Mouse (Mus musculus): ENCODE results near the gene Rbck1. TPM values are rescaled to one million over a fixed set of nuclear protein-coding genes. Genes with fewer than 3 reads are reported as not detected.

Rbck1 gene
- polyA plus RNA-seq, 1 experiment from 2014 or later: 64.7 TPM

DNA sequence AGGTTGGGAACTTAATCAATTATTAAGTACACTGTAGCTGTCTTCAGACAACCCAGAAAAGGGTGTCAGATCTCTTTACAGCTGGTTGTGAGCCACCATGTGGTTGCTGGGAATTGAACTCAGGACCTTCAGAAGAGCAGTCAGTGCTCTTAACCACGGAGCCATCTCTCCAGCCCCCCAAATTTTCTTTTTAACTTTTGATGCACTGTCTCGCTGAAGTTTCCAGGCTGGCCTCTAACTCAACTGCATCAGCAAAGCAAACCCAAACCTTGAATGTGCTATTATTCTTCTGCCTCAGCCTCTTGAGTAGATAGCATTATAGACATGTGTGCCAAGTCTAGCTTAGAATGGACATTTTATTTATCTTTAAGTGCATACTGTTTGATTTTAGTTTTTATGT is 15.3 kb upstream of the Rbck1 start:
- Histone ChIP-seq H3K4me1 (replicated peaks; ENCODE audit: control insufficient read depth, insufficient read depth, low read length) (peaks cover 4% of the 10 kb centered on the region; the same call in 1 of the 2 replicates), H3K27ac (ENCODE audit: low read depth, low read length) (no peak overlapping the region), H3K27me3 (ENCODE audit: control insufficient read depth, insufficient read depth, low read length) (peaks cover 7% of the 10 kb centered on the region; the same call in 1 of the 2 replicates), H3K4me3 (ENCODE audit: low read depth, low read length) (no peak overlapping the region), H3K36me3 (ENCODE audit: control insufficient read depth, insufficient read depth, low read length) (no peaks in the 10 kb centered on the region), H3K9me3 (ENCODE audit: control insufficient read depth, low read length) (no peaks in the 10 kb centered on the region), H3K4me2 (replicated peaks; ENCODE audit: low read depth, low read length) (no peak overlapping the region), H3K9ac (ENCODE audit: low read depth, low read length) (no peak overlapping the region)
- DNase-seq (ENCODE audit: low spot score) (no peak), ATAC-seq (ENCODE audit: low FRiP score) (no peak)
- WGBS: 80% methylated on average over 2 of the region's 2 CpGs

GRCm38 (mm10) chr2:152346776-152347465 is 14.5 kb upstream of the Rbck1 start:
- Histone ChIP-seq H3K27me3 (ENCODE audit: control insufficient read depth, insufficient read depth, low read length) (peaks cover 7% of the 10 kb centered on the region; the same call in 1 of the 2 replicates), H3K4me3 (ENCODE audit: low read depth, low read length) (no peak overlapping the region), H3K9ac (ENCODE audit: low read depth, low read length) (no peak overlapping the region), H3K36me3 (ENCODE audit: control insufficient read depth, insufficient read depth, low read length) (no peaks in the 10 kb centered on the region), H3K4me1 (replicated peaks; ENCODE audit: control insufficient read depth, insufficient read depth, low read length) (peaks cover 4% of the 10 kb centered on the region; the same call in 1 of the 2 replicates), H3K27ac (ENCODE audit: low read depth, low read length) (no peak overlapping the region), H3K4me2 (replicated peaks; ENCODE audit: low read depth, low read length) (no peak overlapping the region), H3K9me3 (ENCODE audit: control insufficient read depth, low read length) (no peaks in the 10 kb centered on the region)
- ATAC-seq (ENCODE audit: low FRiP score) (no peak), DNase-seq (ENCODE audit: low spot score) (no peak)
- WGBS: 46% methylated on average over 9 of the region's 9 CpGs

DNA sequence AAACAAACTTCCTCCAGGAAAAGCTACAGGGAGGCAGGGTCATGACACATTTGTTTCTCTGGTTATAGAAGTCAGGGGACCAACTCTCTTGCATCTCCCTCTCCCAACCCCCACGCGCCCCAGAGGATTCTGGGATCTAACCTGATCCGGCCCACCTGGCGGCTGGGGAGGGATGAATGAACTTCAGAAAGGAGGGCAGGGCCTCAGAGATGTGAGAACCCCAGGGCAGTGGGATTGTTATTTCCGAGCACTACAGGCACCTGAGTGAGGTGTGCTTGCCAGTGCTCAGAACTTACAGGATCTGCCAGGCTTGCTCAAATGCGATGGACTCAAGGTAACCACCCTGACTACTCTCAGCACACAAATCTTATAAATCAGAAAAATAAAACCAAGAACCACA is 12.9 kb upstream of the Rbck1 start:
- WGBS: 67% methylated on average over 6 of the region's 6 CpGs
- ATAC-seq (ENCODE audit: low FRiP score) (no peak), DNase-seq (ENCODE audit: low spot score) (no peak)
- H3K4me3 ChIP-seq (ENCODE audit: low read depth, low read length): no peak overlapping the region
- H3K9me3 ChIP-seq (ENCODE audit: control insufficient read depth, low read length): no peaks in the 10 kb centered on the region
- peaks cover 7% of the 10 kb centered on the region; the same call in 1 of the 2 replicates for H3K27me3 ChIP-seq (ENCODE audit: control insufficient read depth, insufficient read depth, low read length)
- no peak overlapping the region for H3K27ac ChIP-seq (ENCODE audit: low read depth, low read length)
- no peaks in the 10 kb centered on the region for H3K36me3 ChIP-seq (ENCODE audit: control insufficient read depth, insufficient read depth, low read length)
- H3K4me1 ChIP-seq (replicated peaks; ENCODE audit: control insufficient read depth, insufficient read depth, low read length): peaks cover 4% of the 10 kb centered on the region; the same call in 1 of the 2 replicates
- H3K4me2 ChIP-seq (replicated peaks; ENCODE audit: low read depth, low read length): no peak overlapping the region
- H3K9ac ChIP-seq (ENCODE audit: low read depth, low read length): no peak overlapping the region

GRCm38 (mm10) chr2:152344909-152345308 is 12.5 kb upstream of the Rbck1 start:
- DNase-seq (ENCODE audit: low spot score): no peak
- peaks cover 4% of the 10 kb centered on the region; the same call in 1 of the 2 replicates for H3K4me1 ChIP-seq (replicated peaks; ENCODE audit: control insufficient read depth, insufficient read depth, low read length)

GRCm38 (mm10) chr2:152344361-152344760 is 11.9 kb upstream of the Rbck1 start:
- 13% methylated on average over 10 of the region's 10 CpGs for WGBS
- H3K36me3 ChIP-seq (ENCODE audit: control insufficient read depth, insufficient read depth, low read length): no peaks in the 10 kb centered on the region
- peak overlapping the region; percentile 49 for H3K4me3 ChIP-seq (ENCODE audit: low read depth, low read length)
- H3K4me2 ChIP-seq (replicated peaks; ENCODE audit: low read depth, low read length): peak overlapping the region; percentile 77
- H3K27me3 ChIP-seq (ENCODE audit: control insufficient read depth, insufficient read depth, low read length): peaks cover 7% of the 10 kb centered on the region; the same call in 1 of the 2 replicates
- no peak overlapping the region for H3K27ac ChIP-seq (ENCODE audit: low read depth, low read length)
- peaks cover 4% of the 10 kb centered on the region; the same call in 1 of the 2 replicates for H3K4me1 ChIP-seq (replicated peaks; ENCODE audit: control insufficient read depth, insufficient read depth, low read length)
- no peaks in the 10 kb centered on the region for H3K9me3 ChIP-seq (ENCODE audit: control insufficient read depth, low read length)
- peak overlapping the region; percentile 56; the same call in 1 of the 2 replicates for H3K9ac ChIP-seq (ENCODE audit: low read depth, low read length)
- ATAC-seq (ENCODE audit: low FRiP score) (peak; percentile 25; the same call in 1 of the 2 replicates), DNase-seq (ENCODE audit: low spot score) (peak; percentile 31)

More at GRCm38 (mm10) chr2:152344909-152345308, 12.5 kb upstream of the Rbck1 start:
- no peaks in the 10 kb centered on the region for H3K9me3 ChIP-seq (ENCODE audit: control insufficient read depth, low read length)
- WGBS: 61% methylated on average over 5 of the region's 5 CpGs
- H3K4me3 ChIP-seq (ENCODE audit: low read depth, low read length): no peak overlapping the region
- H3K4me2 ChIP-seq (replicated peaks; ENCODE audit: low read depth, low read length): no peak overlapping the region
- ATAC-seq (ENCODE audit: low FRiP score): no peak
- no peak overlapping the region for H3K9ac ChIP-seq (ENCODE audit: low read depth, low read length)
- H3K27ac ChIP-seq (ENCODE audit: low read depth, low read length): no peak overlapping the region
- H3K27me3 ChIP-seq (ENCODE audit: control insufficient read depth, insufficient read depth, low read length): peaks cover 7% of the 10 kb centered on the region; the same call in 1 of the 2 replicates
- no peaks in the 10 kb centered on the region for H3K36me3 ChIP-seq (ENCODE audit: control insufficient read depth, insufficient read depth, low read length)

GRCm38 (mm10) chr2:152343329-152344213 is 11.1 kb upstream of the Rbck1 start, which contains the start of gene Trib3:
Gene Trib3 (minus strand): TSS chr2:152344032.
- no peak within 1 kb of the TSS for H3K27ac ChIP-seq (ENCODE audit: low read depth, low read length)
- H3K4me1 ChIP-seq (replicated peaks; ENCODE audit: control insufficient read depth, insufficient read depth, low read length): peaks cover 4% of the 10 kb centered on the region; the same call in 1 of the 2 replicates
- no peaks in the 10 kb centered on the region for H3K36me3 ChIP-seq (ENCODE audit: control insufficient read depth, insufficient read depth, low read length)
- peak within 1 kb of the TSS; percentile 77 for H3K4me2 ChIP-seq (replicated peaks; ENCODE audit: low read depth, low read length)
- no peaks in the 10 kb centered on the region for H3K9me3 ChIP-seq (ENCODE audit: control insufficient read depth, low read length)
- WGBS: under 1% methylated on average over 50 of the region's 52 CpGs
- H3K4me3 ChIP-seq (ENCODE audit: low read depth, low read length): peak within 1 kb of the TSS; percentile 49
- ATAC-seq (ENCODE audit: low FRiP score) (peak; percentile 87), DNase-seq (ENCODE audit: low spot score) (peak; percentile 84)
- H3K9ac ChIP-seq (ENCODE audit: low read depth, low read length): peak within 1 kb of the TSS; percentile 56
- H3K27me3 ChIP-seq (ENCODE audit: control insufficient read depth, insufficient read depth, low read length): peaks cover 7% of the 10 kb centered on the region; the same call in 1 of the 2 replicates

- Histone ChIP-seq H3K4me3 (ENCODE audit: low read depth, low read length) (no peak overlapping the region), H3K9ac (ENCODE audit: low read depth, low read length) (no peak overlapping the region), H3K9me3 (ENCODE audit: control insufficient read depth, low read length) (no peaks in the 10 kb centered on the region), H3K36me3 (ENCODE audit: control insufficient read depth, insufficient read depth, low read length) (no peaks in the 10 kb centered on the region), H3K4me1 (replicated peaks; ENCODE audit: control insufficient read depth, insufficient read depth, low read length) (peaks cover 4% of the 10 kb centered on the region; the same call in 1 of the 2 replicates), H3K27ac (ENCODE audit: low read depth, low read length) (no peak overlapping the region), H3K27me3 (ENCODE audit: control insufficient read depth, insufficient read depth, low read length) (peaks cover 7% of the 10 kb centered on the region; the same call in 1 of the 2 replicates), H3K4me2 (replicated peaks; ENCODE audit: low read depth, low read length) (no peak overlapping the region)
- DNase-seq (ENCODE audit: low spot score): no peak
- WGBS: 84% methylated on average over 22 of the region's 22 CpGs
- ATAC-seq (ENCODE audit: low FRiP score): no peak
These were observed 7.3 kb upstream of the Rbck1 start for GRCm38 (mm10) chr2:152339631-152340179.

- Histone ChIP-seq H3K27ac (ENCODE audit: low read depth, low read length) (no peak overlapping the region), H3K9ac (ENCODE audit: low read depth, low read length) (no peak overlapping the region), H3K4me1 (replicated peaks; ENCODE audit: control insufficient read depth, insufficient read depth, low read length) (no peaks in the 10 kb centered on the region), H3K36me3 (ENCODE audit: control insufficient read depth, insufficient read depth, low read length) (no peaks in the 10 kb centered on the region), H3K27me3 (ENCODE audit: control insufficient read depth, insufficient read depth, low read length) (0 out of 2 replicates have a peak, but pooled peaks cover 2% of the 10 kb centered on the region), H3K9me3 (ENCODE audit: control insufficient read depth, low read length) (no peaks in the 10 kb centered on the region), H3K4me2 (replicated peaks; ENCODE audit: low read depth, low read length) (no peak overlapping the region), H3K4me3 (ENCODE audit: low read depth, low read length) (no peak overlapping the region)
- ATAC-seq (ENCODE audit: low FRiP score) (no peak), DNase-seq (ENCODE audit: low spot score) (no peak)
- 77% methylated on average over 13 of the region's 13 CpGs for WGBS
These were observed 5.9 kb upstream of the Rbck1 start for GRCm38 (mm10) chr2:152338319-152338718.

All from hindbrain, embryonic 11.5 days (tissue).